Mouse (Mus musculus) hindbrain, embryonic 14.5 days (tissue): Measurements from ENCODE around the gene Gm4869. TPM values are rescaled to one million over a fixed set of nuclear protein-coding genes. Genes with fewer than 3 reads are reported as not detected.
"Not testable (repeated sequence)": the region's sequence is repeated elsewhere in the genome, so short reads cannot be mapped to it uniquely, and the experiment has no call there.

Experiments used
- ATAC-seq: fragments of 200-750 bp; cut with Nextera tagmentation; 2 replicates; pipeline ENCODE4 v1.8.0; 2017; ENCODE audit warnings: moderate number of reproducible peaks, mild to moderate bottlenecking, moderate TSS enrichment, moderate library complexity; ENCODE audit not compliant: low FRiP score
- DNase-seq: peaks from one replicate; pipeline ENCODE4 v3.0.0-alpha.2; 2015; ENCODE audit warnings: low spot score
- H3K27ac ChIP-seq: fragments of 300-500 bp; sonication (generic); 2 replicates; pipeline ENCODE4 v1.5.1; 2014; ENCODE audit warnings: mild to moderate bottlenecking, moderate library complexity
- H3K27me3 ChIP-seq: fragments of 300-500 bp; sonication (generic); 2 replicates; pipeline ENCODE4 v1.6.1; 2014; ENCODE audit warnings: mild to moderate bottlenecking, low read length, mixed read lengths; ENCODE audit not compliant: control insufficient read depth, insufficient read depth
- H3K36me3 ChIP-seq: fragments of 300-500 bp; sonication (generic); replicated peaks from 2 replicates; pipeline ENCODE4 v1.6.1; 2014; ENCODE audit not compliant: control insufficient read depth, insufficient read depth
- H3K4me1 ChIP-seq: fragments of 300-500 bp; sonication (generic); replicated peaks from 2 replicates; pipeline ENCODE4 v1.6.1; 2014; ENCODE audit warnings: antibody characterized with exemption, low read length, mixed read lengths; ENCODE audit not compliant: control insufficient read depth, insufficient read depth
- H3K4me2 ChIP-seq: fragments of 300-500 bp; sonication (generic); replicated peaks from 2 replicates; pipeline ENCODE4 v1.6.1; 2014; ENCODE audit warnings: mild to moderate bottlenecking, moderate library complexity
- H3K4me3 ChIP-seq: fragments of 300-500 bp; sonication (generic); replicated peaks from 2 replicates; pipeline ENCODE4 v1.5.1; 2014; ENCODE audit warnings: mild to moderate bottlenecking, low read length
- H3K9ac ChIP-seq: fragments of 300-500 bp; sonication (generic); 2 replicates; pipeline ENCODE4 v1.6.1; 2014
- H3K9me3 ChIP-seq: fragments of 300-500 bp; sonication (generic); 2 replicates; pipeline ENCODE4 v1.6.1; 2016; ENCODE audit warnings: low read length; ENCODE audit not compliant: control insufficient read depth
- whole genome bisulfite sequencing: fragments of 180-500 bp; shearing (Covaris S2); extraction: QIAGEN DNeasy Blood & Tissue Kit; methylation state at CpG from one replicate; pipeline ENCODE4 v1.1.7; 2014; 5-methylcytosine and 5-hydroxymethylcytosine counted together
- polyA plus RNA-seq: library from polyadenylated mRNA; unstranded; fragments of >200 nt; fragmentation: Nextera tagmentation; extraction: Ambion mirVana; gene quantifications from 2 replicates; pipeline ENCODE4 v1.2.1, GENCODE M21; 2014

The Gm4869 gene
- polyA plus RNA-seq, 1 experiment from 2014 or later: not detected

GRCm38 (mm10) chr5:140418489-140419441, 26.7 kb upstream of the Gm4869 start, which contains the start of gene Eif3b:
TSS of gene Eif3b (plus strand) at chr5:140419328.
- Histone ChIP-seq H3K4me2 (peak within 1 kb of the TSS; percentile 97), H3K4me1 (peaks cover 25% of the 10 kb centered on the region), H3K9ac (peak within 1 kb of the TSS; percentile 96), H3K9me3 (no peaks in the 10 kb centered on the region), H3K36me3 (no peaks in the 10 kb centered on the region), H3K27me3 (no peaks in the 10 kb centered on the region), H3K27ac (peak within 1 kb of the TSS; percentile 95), H3K4me3 (peak within 1 kb of the TSS; percentile 96)
- peak; percentile 94 for ATAC-seq
- peak; percentile 91 for DNase-seq
- under 1% methylated on average over 63 of the region's 65 CpGs for WGBS

DNA sequence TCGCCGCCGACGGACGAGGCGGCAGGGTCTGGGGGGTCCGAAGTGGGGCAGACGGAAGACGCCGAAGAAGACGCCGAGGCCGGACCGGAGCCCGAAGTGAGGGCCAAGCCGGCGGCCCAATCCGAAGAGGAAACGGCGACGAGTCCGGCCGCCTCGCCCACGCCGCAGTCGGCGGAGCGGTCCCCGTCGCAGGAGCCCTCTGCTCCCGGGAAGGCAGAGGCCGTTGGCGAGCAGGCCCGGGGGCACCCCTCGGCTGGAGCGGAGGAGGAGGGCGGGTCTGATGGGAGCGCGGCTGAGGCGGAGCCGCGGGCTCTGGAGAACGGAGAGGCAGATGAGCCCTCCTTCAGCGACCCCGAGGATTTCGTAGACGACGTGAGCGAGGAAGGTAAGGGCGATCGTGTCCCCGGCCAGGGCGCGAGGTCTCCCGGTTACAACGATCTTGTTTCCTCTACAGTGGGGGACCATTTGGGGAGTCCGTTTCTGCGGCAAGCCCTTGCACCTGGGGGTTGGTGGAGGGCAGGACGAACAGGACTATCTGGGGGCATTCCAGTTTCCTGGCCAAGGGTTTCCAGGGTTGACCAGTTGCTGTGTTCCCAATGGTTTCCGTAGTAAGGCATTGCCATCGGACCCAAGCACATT, 25.9 kb upstream of the Gm4869 start:
- WGBS: under 1% methylated on average over 62 of the region's 62 CpGs
- ATAC-seq (0 out of 2 replicates have a peak, but pooled peaks have one; percentile 14), DNase-seq (peak; percentile 26)
- Histone ChIP-seq H3K27ac (peak overlapping the region; percentile 95), H3K27me3 (no peaks in the 10 kb centered on the region), H3K4me3 (peak overlapping the region; percentile 96), H3K4me2 (peak overlapping the region; percentile 97), H3K4me1 (peaks cover 25% of the 10 kb centered on the region), H3K9ac (peak overlapping the region; percentile 96), H3K9me3 (no peaks in the 10 kb centered on the region), H3K36me3 (no peaks in the 10 kb centered on the region)

GRCm38 (mm10) chr5:140420616-140421015, 24.8 kb upstream of the Gm4869 start:
- no peaks in the 10 kb centered on the region for H3K36me3 ChIP-seq
- H3K4me1 ChIP-seq: peaks cover 25% of the 10 kb centered on the region
- WGBS: 81% methylated on average over 4 of the region's 4 CpGs
- DNase-seq: no peak
- H3K27ac ChIP-seq: no peak overlapping the region
- no peak for ATAC-seq
- peak overlapping the region; percentile 97 for H3K4me2 ChIP-seq
- peak overlapping the region; percentile 96 for H3K9ac ChIP-seq
- H3K27me3 ChIP-seq: no peaks in the 10 kb centered on the region
- H3K9me3 ChIP-seq: no peaks in the 10 kb centered on the region
- peak overlapping the region; percentile 96 for H3K4me3 ChIP-seq

- DNase-seq: no peak
- Histone ChIP-seq H3K4me3 (no peak overlapping the region), H3K4me2 (no peak overlapping the region), H3K9ac (no peak overlapping the region), H3K36me3 (peaks cover 43% of the 10 kb centered on the region), H3K27ac (no peak overlapping the region), H3K27me3 (no peaks in the 10 kb centered on the region), H3K9me3 (no peaks in the 10 kb centered on the region), H3K4me1 (peaks cover 17% of the 10 kb centered on the region)
- ATAC-seq: no peak
- WGBS: 95% methylated on average over 17 of the region's 17 CpGs
These were observed 20.2 kb upstream of the Gm4869 start for GRCm38 (mm10) chr5:140425016-140425783.

GRCm38 (mm10) chr5:140439117-140439516, 6.3 kb upstream of the Gm4869 start:
- H3K4me2 ChIP-seq, H3K4me1 ChIP-seq, ATAC-seq, H3K27ac ChIP-seq, H3K27me3 ChIP-seq, H3K4me3 ChIP-seq, DNase-seq, H3K9ac ChIP-seq, H3K9me3 ChIP-seq: not testable (repeated sequence)
- H3K36me3 ChIP-seq: peaks cover 90% of the 10 kb centered on the region
- WGBS: no CpG with 5 or more reads among the region's 6 CpGs

DNA sequence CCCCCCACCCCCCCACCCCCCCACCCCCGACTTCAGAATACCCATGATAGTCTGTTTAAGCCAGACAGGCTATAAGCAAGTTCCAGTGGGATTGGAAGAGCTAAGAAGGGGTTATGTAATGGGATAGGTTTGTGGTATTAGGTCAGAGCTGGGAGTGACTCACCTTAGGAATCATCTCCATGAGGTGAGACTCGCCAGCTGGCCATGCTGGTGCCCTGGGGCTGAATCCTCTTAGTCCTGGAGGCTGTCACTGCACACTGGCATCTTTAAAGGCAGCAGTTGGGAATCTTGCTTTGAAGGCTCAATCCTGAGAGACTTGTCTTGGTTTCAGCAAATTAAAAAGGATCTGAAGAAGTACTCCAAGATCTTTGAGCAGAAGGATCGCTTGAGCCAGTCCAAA, 4.0 kb upstream of the Gm4869 start:
- Histone ChIP-seq H3K9me3 (no peaks in the 10 kb centered on the region), H3K4me3 (no peak overlapping the region), H3K27ac (no peak overlapping the region), H3K36me3 (peaks cover 86% of the 10 kb centered on the region), H3K9ac (no peak overlapping the region), H3K4me2 (no peak overlapping the region), H3K27me3 (no peaks in the 10 kb centered on the region), H3K4me1 (no peaks in the 10 kb centered on the region)
- no peak for DNase-seq
- ATAC-seq: no peak
- 100% methylated on average over 3 of the region's 3 CpGs for WGBS

DNA sequence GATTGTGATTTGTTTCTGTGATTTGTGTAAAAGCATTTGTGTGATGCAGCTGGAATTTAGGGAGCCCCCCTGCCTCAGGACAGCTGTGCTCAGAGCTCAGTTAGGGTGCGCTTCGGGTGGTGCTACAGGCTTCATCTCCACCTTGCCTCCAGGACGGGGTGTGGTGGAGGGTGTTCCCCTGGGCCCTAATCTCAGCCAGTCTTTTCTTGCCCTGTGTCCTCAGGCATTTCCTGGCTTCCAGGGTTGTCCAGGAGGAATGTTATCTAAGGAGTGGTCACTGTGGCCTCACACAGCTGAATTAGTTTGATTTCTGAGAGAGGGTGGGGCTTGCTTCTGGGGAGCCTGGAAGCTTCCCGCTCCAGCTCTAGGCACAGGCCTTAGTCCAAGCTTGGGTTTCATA, 1.4 kb upstream of the Gm4869 start:
- no peak overlapping the region for H3K27ac ChIP-seq
- DNase-seq (no peak), ATAC-seq (no peak)
- no peak overlapping the region for H3K9ac ChIP-seq
- no peak overlapping the region for H3K4me2 ChIP-seq
- H3K9me3 ChIP-seq: no peaks in the 10 kb centered on the region
- H3K36me3 ChIP-seq: peaks cover 64% of the 10 kb centered on the region
- no peaks in the 10 kb centered on the region for H3K4me1 ChIP-seq
- WGBS: 89% methylated on average over 4 of the region's 4 CpGs
- no peaks in the 10 kb centered on the region for H3K27me3 ChIP-seq
- H3K4me3 ChIP-seq: no peak overlapping the region

- Histone ChIP-seq H3K4me2 (no peak overlapping the region), H3K9ac (no peak overlapping the region), H3K9me3 (no peaks in the 10 kb centered on the region), H3K27me3 (no peaks in the 10 kb centered on the region), H3K27ac (no peak overlapping the region), H3K4me1 (no peaks in the 10 kb centered on the region), H3K36me3 (peaks cover 48% of the 10 kb centered on the region), H3K4me3 (no peak overlapping the region)
- no peak for ATAC-seq
- DNase-seq: no peak
- WGBS: 88% methylated on average over 7 of the region's 7 CpGs
These were observed 609 bp downstream of the Gm4869 start for GRCm38 (mm10) chr5:140446054-140446453.

GRCm38 (mm10) chr5:140454488-140454887, 9.0 kb downstream of the Gm4869 start:
- no peaks in the 10 kb centered on the region for H3K4me1 ChIP-seq
- H3K27ac ChIP-seq: no peak overlapping the region
- DNase-seq: no peak
- no peak for ATAC-seq
- H3K27me3 ChIP-seq: no peaks in the 10 kb centered on the region
- no peak overlapping the region for H3K4me2 ChIP-seq
- H3K9ac ChIP-seq: no peak overlapping the region
- no peaks in the 10 kb centered on the region for H3K9me3 ChIP-seq
- H3K36me3 ChIP-seq: no peaks in the 10 kb centered on the region
- H3K4me3 ChIP-seq: no peak overlapping the region
